Mouse (Mus musculus) kidney, adult 8-10 months (tissue): ENCODE results near the gene Kctd6.

Source experiments
- DNase-seq, 2 experiments: peaks; one replicate each; pipeline ENCODE4 v3.0.0; 2022

Kctd6 gene

GRCm38 (mm10) chr14:8214299-8215207, 613 bp downstream of the Kctd6 start:
- peak; percentile 53 to 62 for DNase-seq

GRCm38 (mm10) chr14:8215208-8215778, 1.4 kb downstream of the Kctd6 start:
- peak; percentile 19 to 33 for DNase-seq

GRCm38 (mm10) chr14:8216100-8216499, 2.2 kb downstream of the Kctd6 start:
- peak in 1 of 2 experiments; percentile 39 for DNase-seq

GRCm38 (mm10) chr14:8218238-8218637, 4.3 kb downstream of the Kctd6 start:
- DNase-seq: no peak

- DNase-seq: peak; percentile 4 to 15
Observed at GRCm38 (mm10) chr14:8218730-8219380, 4.9 kb downstream of the Kctd6 start.

GRCm38 (mm10) chr14:8219876-8220275, 5.9 kb downstream of the Kctd6 start:
- DNase-seq: no peak

- peak in 1 of 2 experiments; percentile 28 for DNase-seq
Observed at GRCm38 (mm10) chr14:8220306-8220705, 6.4 kb downstream of the Kctd6 start.

GRCm38 (mm10) chr14:8220912-8221311, 7.0 kb downstream of the Kctd6 start:
- DNase-seq: no peak

GRCm38 (mm10) chr14:8222561-8222960, 8.6 kb downstream of the Kctd6 start:
- peak; percentile 85 to 86 for DNase-seq

- no peak for DNase-seq
Observed at GRCm38 (mm10) chr14:8223506-8224293, 9.8 kb downstream of the Kctd6 start.

- no peak for DNase-seq
Observed at GRCm38 (mm10) chr14:8224805-8225204, 10.9 kb downstream of the Kctd6 start.

- DNase-seq: no peak
Observed at GRCm38 (mm10) chr14:8229367-8230019, 15.6 kb downstream of the Kctd6 start.

GRCm38 (mm10) chr14:8232155-8232910, 18.4 kb downstream of the Kctd6 start:
- no peak for DNase-seq

GRCm38 (mm10) chr14:8233252-8233651, 19.3 kb downstream of the Kctd6 start:
- no peak for DNase-seq

GRCm38 (mm10) chr14:8241816-8242215, 27.9 kb downstream of the Kctd6 start:
- no peak for DNase-seq

- DNase-seq: peak in 1 of 2 experiments; percentile 68
Observed at GRCm38 (mm10) chr14:8242388-8242920, 28.5 kb downstream of the Kctd6 start.

- DNase-seq: no peak
Observed at GRCm38 (mm10) chr14:8243136-8243888, 29.4 kb downstream of the Kctd6 start.

GRCm38 (mm10) chr14:8244211-8244611, 30.3 kb downstream of the Kctd6 start:
- DNase-seq: peak; percentile 68 to 85

- DNase-seq: no peak
Observed at GRCm38 (mm10) chr14:8246878-8247277, 32.9 kb downstream of the Kctd6 start.

- DNase-seq: no peak
Observed at GRCm38 (mm10) chr14:8249206-8249605, 35.3 kb downstream of the Kctd6 start.
